Mouse (Mus musculus) mesoderm, embryonic 11.5 days (tissue): Measurements from ENCODE around the gene Clip3.

ENCODE experiments used
- DNase-seq: peaks from one replicate; pipeline ENCODE4 v3.0.0-alpha.2; 2012; ENCODE audit warnings: low read depth, low spot score

The Clip3 gene

GRCm38 (mm10) chr7:30295103-30295502 lies 3.6 kb downstream of the Clip3 start:
- DNase-seq = no peak

GRCm38 (mm10) chr7:30296816-30297215 lies 5.3 kb downstream of the Clip3 start:
- no peak for DNase-seq

- DNase-seq = no peak
These were observed 5.7 kb downstream of the Clip3 start for GRCm38 (mm10) chr7:30297266-30297665.

GRCm38 (mm10) chr7:30300914-30301313 lies 9.4 kb downstream of the Clip3 start:
- DNase-seq = peak; percentile 30

- DNase-seq = no peak
These were observed 14.7 kb downstream of the Clip3 start for GRCm38 (mm10) chr7:30306083-30306779.

GRCm38 (mm10) chr7:30308076-30309005 lies 16.8 kb downstream of the Clip3 start, which contains the start of gene Alkbh6:
Alkbh6 (plus strand) TSS chr7:30308717.
- peak; percentile 95 for DNase-seq

- no peak for DNase-seq
These were observed 18.0 kb downstream of the Clip3 start for GRCm38 (mm10) chr7:30309395-30310129.

- no peak for DNase-seq
These were observed 18.6 kb downstream of the Clip3 start for GRCm38 (mm10) chr7:30310136-30310535.

- DNase-seq = no peak
These were observed 22.3 kb downstream of the Clip3 start for GRCm38 (mm10) chr7:30313666-30314320.

GRCm38 (mm10) chr7:30314721-30315155 lies 23.2 kb downstream of the Clip3 start, which contains the start of gene Syne4:
Syne4 (plus strand) TSS chr7:30314807.
- DNase-seq = peak; percentile 58

GRCm38 (mm10) chr7:30315559-30316529 lies 24.3 kb downstream of the Clip3 start:
- DNase-seq = no peak

- no peak for DNase-seq
These were observed 26.6 kb downstream of the Clip3 start for GRCm38 (mm10) chr7:30318142-30318541.

GRCm38 (mm10) chr7:30320946-30321345 lies 29.4 kb downstream of the Clip3 start:
- DNase-seq = no peak

GRCm38 (mm10) chr7:30321539-30322284 lies 30.2 kb downstream of the Clip3 start, which contains the start of gene E130208F15Rik:
E130208F15Rik (plus strand) TSS chr7:30321740.
- DNase-seq = peak; percentile 41

GRCm38 (mm10) chr7:30322285-30322667 lies 30.7 kb downstream of the Clip3 start:
- DNase-seq = peak; percentile 97

- DNase-seq = no peak
These were observed 31.3 kb downstream of the Clip3 start for GRCm38 (mm10) chr7:30322865-30323264.

GRCm38 (mm10) chr7:30323795-30324194 lies 32.3 kb downstream of the Clip3 start, which contains the start of gene Sdhaf1:
Sdhaf1 (minus strand) TSS chr7:30323895.
- DNase-seq = no peak

- no peak for DNase-seq
These were observed 32.9 kb downstream of the Clip3 start for GRCm38 (mm10) chr7:30324300-30324944.

- DNase-seq = peak; percentile 69
These were observed 33.8 kb downstream of the Clip3 start for GRCm38 (mm10) chr7:30325364-30325763.
